Mouse (Mus musculus) CH12.LX (cell line): ENCODE data around the gene Atp5j2. TPM values are rescaled to one million over a fixed set of nuclear protein-coding genes. Genes with fewer than 3 reads are reported as not detected.

Experiments
- DNase-seq: peaks from one replicate; pipeline ENCODE4 v3.0.0-alpha.2; 2013; ENCODE audit errors: extremely low read depth
- H3K27ac ChIP-seq: 2 replicates; pipeline ENCODE4 v1.5.1; 2012; ENCODE audit warnings: low read depth, mild to moderate bottlenecking, control low read depth, moderate library complexity; ENCODE audit not compliant: insufficient read depth
- H3K27me3 ChIP-seq: replicated peaks from 2 replicates; pipeline ENCODE3; 2012; ENCODE audit warnings: inconsistent platforms
- H3K36me3 ChIP-seq, 2 experiments: replicated peaks in 1 of 2; 2 replicates each; pipeline versions ENCODE3 to v1.6.1; 2012; ENCODE audit warnings: inconsistent platforms in 1 of 2, low read length in 1 of 2, mild to moderate bottlenecking in 1 of 2, mixed read lengths in 1 of 2, moderate library complexity in 1 of 2; ENCODE audit not compliant: control insufficient read depth in 1 of 2, insufficient read depth in 1 of 2
- H3K4me1 ChIP-seq, 2 experiments: 2 replicates each; pipeline ENCODE4 v1.6.1; 2012; ENCODE audit warnings: inconsistent platforms in 1 of 2, moderate library complexity in 1 of 2; ENCODE audit not compliant: insufficient read depth in 2 of 2, control insufficient read depth in 1 of 2
- H3K4me2 ChIP-seq: 2 replicates; pipeline ENCODE4 v1.6.1; 2012; ENCODE audit warnings: low read depth, mild to moderate bottlenecking, control low read depth; ENCODE audit not compliant: poor library complexity, insufficient read depth, severe bottlenecking
- H3K4me3 ChIP-seq, 3 experiments: fragments of 150-350 bp in 1 of 3; sonication (generic) in 1 of 3; replicated peaks in 1 of 3; 2 replicates each; pipeline versions ENCODE3 to v1.5.1; 2011 to 2012; ENCODE audit warnings: low read depth in 2 of 3, low read length in 2 of 3, mild to moderate bottlenecking in 2 of 3, moderate library complexity in 2 of 3, control low read depth in 1 of 3, improper control_type of control experiment in 1 of 3, inconsistent platforms in 1 of 3, mixed read lengths in 1 of 3; ENCODE audit not compliant: poor library complexity in 1 of 3
- H3K79me2 ChIP-seq: replicated peaks from 2 replicates; pipeline ENCODE4 v1.6.1; 2012; ENCODE audit warnings: mild to moderate bottlenecking, moderate library complexity; ENCODE audit not compliant: control insufficient read depth, poor library complexity, insufficient read depth, severe bottlenecking; ENCODE audit errors: extremely low read depth
- H3K9ac ChIP-seq: 2 replicates; pipeline ENCODE4 v1.6.1; 2012; ENCODE audit warnings: low read depth, mild to moderate bottlenecking, control low read depth, moderate library complexity; ENCODE audit not compliant: insufficient read depth
- H3K9me3 ChIP-seq: replicated peaks from 2 replicates; pipeline ENCODE3; 2012; ENCODE audit warnings: low read length, inconsistent platforms, mixed read lengths
- BHLHE40 ChIP-seq: IDR thresholded peaks from 2 replicates; pipeline ENCODE4 v1.6.1; 2011; ENCODE audit warnings: mild to moderate bottlenecking, low read depth, low read length, improper control_type of control experiment
- CHD1 ChIP-seq: IDR thresholded peaks from 2 replicates; pipeline ENCODE4 v1.6.1; 2012; ENCODE audit warnings: low read depth, low read length, improper control_type of control experiment, inconsistent platforms
- CHD2 ChIP-seq: IDR thresholded peaks from 2 replicates; pipeline ENCODE4 v1.6.1; 2011; ENCODE audit warnings: low read length, improper control_type of control experiment
- E2F4 ChIP-seq: IDR thresholded peaks from 2 replicates; pipeline ENCODE4 v1.6.1; 2011; ENCODE audit warnings: low read depth, low read length, improper control_type of control experiment; ENCODE audit not compliant: insufficient replicate concordance
- ELF1 ChIP-seq: IDR thresholded peaks from 2 replicates; pipeline ENCODE4 v1.6.1; 2014; ENCODE audit warnings: low read depth, mild to moderate bottlenecking, inconsistent platforms, low read length, improper control_type of control experiment
- ETS1 ChIP-seq: conservative IDR thresholded peaks from 2 replicates; pipeline ENCODE4 v1.6.1; 2012; ENCODE audit warnings: low read depth, mild to moderate bottlenecking, inconsistent platforms, low read length, improper control_type of control experiment, moderate library complexity
- HCFC1 ChIP-seq: IDR thresholded peaks from 2 replicates; pipeline ENCODE4 v1.6.1; 2012; ENCODE audit warnings: low read depth, mild to moderate bottlenecking, inconsistent platforms, low read length, improper control_type of control experiment
- IRF4 ChIP-seq: IDR thresholded peaks from 2 replicates; pipeline ENCODE4 v1.6.1; 2014; ENCODE audit warnings: low read depth, mild to moderate bottlenecking, inconsistent platforms, low read length, improper control_type of control experiment
- JUN ChIP-seq: IDR thresholded peaks from 2 replicates; pipeline ENCODE4 v1.6.1; 2011; ENCODE audit warnings: low read depth, mild to moderate bottlenecking, low read length, improper control_type of control experiment, moderate library complexity; ENCODE audit not compliant: insufficient read depth
- KAT2A ChIP-seq: IDR thresholded peaks from 2 replicates; pipeline ENCODE4 v1.6.1; 2012; ENCODE audit warnings: low read length, improper control_type of control experiment, inconsistent platforms; ENCODE audit not compliant: insufficient replicate concordance
- MAFK ChIP-seq: IDR thresholded peaks from 2 replicates; pipeline ENCODE4 v1.6.1; 2011; ENCODE audit warnings: low read length, improper control_type of control experiment; ENCODE audit not compliant: insufficient replicate concordance
- MAX ChIP-seq: IDR thresholded peaks from 2 replicates; pipeline ENCODE4 v1.6.1; 2011; ENCODE audit warnings: low read length, improper control_type of control experiment
- MAZ ChIP-seq: IDR thresholded peaks from 2 replicates; pipeline ENCODE4 v1.6.1; 2012; ENCODE audit warnings: low read depth, mild to moderate bottlenecking, inconsistent platforms, low read length, improper control_type of control experiment, moderate library complexity
- MXI1 ChIP-seq: IDR thresholded peaks from 2 replicates; pipeline ENCODE4 v1.6.1; 2011; ENCODE audit warnings: mild to moderate bottlenecking, low read depth, low read length, improper control_type of control experiment
- NELFE ChIP-seq: IDR thresholded peaks from 2 replicates; pipeline ENCODE4 v1.6.1; 2011; ENCODE audit warnings: low read depth, low read length, improper control_type of control experiment
- PAX5 ChIP-seq: IDR thresholded peaks from 2 replicates; pipeline ENCODE4 v1.6.1; 2012; ENCODE audit warnings: low read length, inconsistent platforms, mixed read lengths
- POLR2AphosphoS2 ChIP-seq: IDR thresholded peaks from 2 replicates; pipeline ENCODE4 v1.6.1; 2011; ENCODE audit warnings: low read depth, low read length, improper control_type of control experiment
- RAD21 ChIP-seq: IDR thresholded peaks from 2 replicates; pipeline ENCODE4 v1.6.1; 2011; ENCODE audit warnings: low read depth, mild to moderate bottlenecking, low read length, improper control_type of control experiment, moderate library complexity
- SIN3A ChIP-seq: IDR thresholded peaks from 2 replicates; pipeline ENCODE4 v1.6.1; 2012; ENCODE audit warnings: low read length, improper control_type of control experiment, inconsistent platforms
- SMC3 ChIP-seq: IDR thresholded peaks from 2 replicates; pipeline ENCODE4 v1.6.1; 2011; ENCODE audit warnings: low read depth, low read length, improper control_type of control experiment
- TBP ChIP-seq: conservative IDR thresholded peaks from 2 replicates; pipeline ENCODE4 v1.6.1; 2011; ENCODE audit warnings: low read depth, low read length, improper control_type of control experiment
- UBTF ChIP-seq: IDR thresholded peaks from 2 replicates; pipeline ENCODE4 v1.6.1; 2012; ENCODE audit warnings: low read depth, mild to moderate bottlenecking, inconsistent platforms, low read length, improper control_type of control experiment, moderate library complexity
- USF1 ChIP-seq: IDR thresholded peaks from 2 replicates; pipeline ENCODE4 v1.6.1; 2014; ENCODE audit warnings: low read depth, mild to moderate bottlenecking, inconsistent platforms, low read length, improper control_type of control experiment
- USF2 ChIP-seq: conservative IDR thresholded peaks from 2 replicates; pipeline ENCODE4 v1.6.1; 2011; ENCODE audit warnings: low read depth, low read length, improper control_type of control experiment
- ZC3H11A ChIP-seq: IDR thresholded peaks from 2 replicates; pipeline ENCODE4 v1.6.1; 2012; ENCODE audit warnings: low read depth, mild to moderate bottlenecking, inconsistent platforms, low read length, improper control_type of control experiment
- ZKSCAN1 ChIP-seq: IDR thresholded peaks from 2 replicates; pipeline ENCODE4 v1.6.1; 2012; ENCODE audit warnings: low read depth, inconsistent platforms, low read length, improper control_type of control experiment, borderline replicate concordance
- ZMIZ1 ChIP-seq: IDR thresholded peaks from 2 replicates; pipeline ENCODE4 v1.6.1; 2012; ENCODE audit warnings: low read depth, mild to moderate bottlenecking, inconsistent platforms, low read length, improper control_type of control experiment
- ZNF384 ChIP-seq: IDR thresholded peaks from 2 replicates; pipeline ENCODE4 v1.6.1; 2012; ENCODE audit warnings: low read depth, low read length, improper control_type of control experiment, inconsistent platforms
- dilution Hi-C: fragments of 300-500 bp; cut with MboI; formaldehyde crosslinking; loops from 2 replicates; pipeline ENCODE4 v1.14.3; 2020; ENCODE audit warnings: low sequenced_read_pairs; ENCODE audit not compliant: extremely low pct_unique_long_range_greater_than_20kb, extremely low pct_ligation_motif_present
- in situ Hi-C: fragments of 300-500 bp; cut with MboI; formaldehyde crosslinking; loops from 3 replicates; pipeline ENCODE4 v1.14.3; 2019; ENCODE audit warnings: low sequenced_read_pairs, low pct_ligation_motif_present, low pct_unique_long_range_greater_than_20kb, mixed read lengths
- polyA plus RNA-seq: library from polyadenylated mRNA; unstranded; fragments of >175 nt; gene quantifications from 2 replicates; pipeline ENCODE4 v1.2.1, GENCODE M21; 2012; ENCODE audit warnings: low read depth; ENCODE audit not compliant: insufficient read length
- total RNA-seq, 2 experiments: library from RNA; depleted of rRNA; stranded (reverse); fragments of 300-350 nt in 1 of 2; fragments of >200 nt in 1 of 2; gene quantifications; 2 replicates each; pipeline ENCODE4 v1.2.3; 2012 to 2014

The Atp5j2 gene
- total and polyA plus RNA-seq, 3 experiments: 202 to 440 (median 327) TPM

GRCm38 (mm10) chr5:145140611-145141010 is 51.3 kb downstream of the Atp5j2 start:
- no peak for TF ChIP-seq ELF1
- no peak for TF ChIP-seq HCFC1
- TF ChIP-seq USF2: no peak
- no peak for TF ChIP-seq ZNF384
- no peak for TF ChIP-seq MXI1
- dilution Hi-C loops (no loop called here), in situ Hi-C loops (no loop called here)
- H3K4me3 ChIP-seq: peak overlapping the region; percentile 71 to 98 (median 86)
- H3K27me3 ChIP-seq: no peaks in the 10 kb centered on the region
- no peak overlapping the region; the same call in 1 of the 2 replicates for H3K27ac ChIP-seq
- peaks cover 10 to 50% of the 10 kb centered on the region in 2 experiments; a peak in 2 of 4 replicates for H3K4me1 ChIP-seq
- no peak for DNase-seq
- H3K4me2 ChIP-seq: peak overlapping the region; percentile 49; the same call in 1 of the 2 replicates
- peak overlapping the region; percentile 99 for H3K9ac ChIP-seq
- peaks cover 73% of the 10 kb centered on the region for H3K79me2 ChIP-seq
- no peaks in the 10 kb centered on the region for H3K9me3 ChIP-seq
- peaks cover 45 to 67% of the 10 kb centered on the region in 2 experiments for H3K36me3 ChIP-seq

- dilution Hi-C loops: no loop called here
- Histone ChIP-seq H3K79me2 (peaks cover 74% of the 10 kb centered on the region), H3K36me3 (peaks cover 43 to 67% of the 10 kb centered on the region in 2 experiments), H3K27me3 (no peaks in the 10 kb centered on the region), H3K9ac (peak within 1 kb of the TSS; percentile 99), H3K9me3 (no peaks in the 10 kb centered on the region), H3K4me2 (peak within 1 kb of the TSS; percentile 88; the same call in 1 of the 2 replicates), H3K27ac (peak within 1 kb of the TSS; percentile 42; the same call in 1 of the 2 replicates), H3K4me1 (peaks cover 10 to 43% of the 10 kb centered on the region in 2 experiments; a peak in 2 of 4 replicates), H3K4me3 (peak within 1 kb of the TSS; percentile 71 to 98 (median 86))
- in situ Hi-C loops: no loop called here
- peak; percentile 88 for DNase-seq
- peak; percentile 75 for TF ChIP-seq ELF1
- TF ChIP-seq USF1: no peak
- TF ChIP-seq RAD21: no peak
- peak; percentile 78 for TF ChIP-seq MXI1
- TF ChIP-seq MAX: peak; percentile 100
- TF ChIP-seq SMC3: no peak
- peak; percentile 79 for TF ChIP-seq SIN3A
- TF ChIP-seq ETS1: peak; percentile 42; the same call in 1 of the 2 replicates
- TF ChIP-seq NELFE: peak; percentile 72
- peak; percentile 96 for TF ChIP-seq TBP
- TF ChIP-seq JUN: peak; percentile 88
- TF ChIP-seq ZNF384: no peak
- peak; percentile 97; the same call in 1 of the 2 replicates for TF ChIP-seq UBTF
- TF ChIP-seq ZKSCAN1: no peak
- no peak for TF ChIP-seq MAFK
- TF ChIP-seq PAX5: no peak
- TF ChIP-seq CHD1: no peak
- peak; percentile 87; the same call in 1 of the 2 replicates for TF ChIP-seq KAT2A
- TF ChIP-seq E2F4: peak; percentile 58; the same call in 1 of the 2 replicates
- peak; percentile 92; the same call in 1 of the 2 replicates for TF ChIP-seq ZMIZ1
- peak; percentile 89 for TF ChIP-seq POLR2AphosphoS2
- TF ChIP-seq CHD2: peak; percentile 58; the same call in 1 of the 2 replicates
- TF ChIP-seq ZC3H11A: no peak
- no peak for TF ChIP-seq MAZ
- TF ChIP-seq IRF4: 0 out of 2 replicates have a peak, but pooled peaks have one; percentile 29
- peak; percentile 89 for TF ChIP-seq HCFC1
- no peak for TF ChIP-seq BHLHE40
- TF ChIP-seq USF2: no peak
Measured at GRCm38 (mm10) chr5:145139571-145140519, 52.0 kb downstream of the Atp5j2 start, which contains the start of the genes Pdap1 and Bud31. Gene Pdap1, minus strand, starts transcription at chr5:145140238. Gene Bud31, plus strand, starts transcription at chr5:145140362.
